Mouse (Mus musculus): Measurements from ENCODE around the gene Eid3. TPM values are rescaled to one million over a fixed set of nuclear protein-coding genes. Genes with fewer than 3 reads are reported as not detected.

Gene Eid3
- total RNA-seq, 1 experiment, result 8.9 TPM

DNA sequence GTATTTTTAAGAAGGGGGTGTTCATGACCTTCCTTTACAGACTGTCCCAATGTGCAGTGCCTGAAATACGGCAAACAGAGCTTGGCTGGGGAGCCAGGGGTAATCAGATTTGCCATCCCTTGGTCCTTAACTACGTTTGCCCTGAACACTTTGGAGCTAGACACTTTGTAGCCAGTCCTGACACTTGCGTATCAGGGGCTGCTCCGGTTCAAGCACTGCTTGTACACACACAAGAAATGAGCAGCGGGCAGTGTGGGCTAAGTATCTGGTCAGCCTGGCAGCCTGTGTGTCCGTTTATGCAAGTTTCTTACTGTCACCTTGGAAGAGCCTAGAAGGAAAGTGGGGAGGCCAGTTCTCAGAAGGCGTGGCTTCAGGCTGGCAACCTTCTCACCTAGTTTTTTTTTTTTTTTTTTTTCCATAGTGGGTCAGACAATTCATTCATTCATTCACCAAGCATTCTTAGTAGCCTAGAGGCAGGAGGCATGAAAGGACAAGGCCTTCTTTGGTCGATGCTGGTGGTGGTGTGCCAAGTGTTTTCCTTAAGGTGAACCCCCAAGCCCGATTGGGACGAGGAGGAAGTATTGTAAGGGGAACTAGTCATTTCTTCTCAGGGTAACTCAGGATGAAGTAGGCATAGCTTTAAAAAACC is 8.3 kb upstream of the Eid3 start:
- peak; percentile 17 for DNase-seq (ENCODE audit: low read depth, low spot score)
- H3K4me3 ChIP-seq (ENCODE audit: insufficient read depth in 1 of 2, low read depth in 1 of 2, low read length in 2 of 2, poor library complexity in 1 of 2, severe bottlenecking in 1 of 2), result peak overlapping the region; percentile 73 to 85
- peak overlapping the region; percentile 69 for H3K9ac ChIP-seq (ENCODE audit: insufficient read depth, low read depth, low read length, poor library complexity, severe bottlenecking)
- in situ Hi-C loops (cut with MboI; ENCODE audit: low sequenced_read_pairs in 2 of 2, unreplicated experiment in 2 of 2), result no loop called here
- H3K9me3 ChIP-seq (ENCODE audit: control insufficient read depth, insufficient read depth, low read depth, low read length), result no peaks in the 10 kb centered on the region
- peak overlapping the region; percentile 82; the same call in 1 of the 2 replicates for H3K27ac ChIP-seq (ENCODE audit: insufficient read depth, low read depth, low read length, poor library complexity, severe bottlenecking)
- H3K36me3 ChIP-seq (ENCODE audit: control insufficient read depth, insufficient read depth, low read length, poor library complexity, severe bottlenecking), result peaks cover 8% of the 10 kb centered on the region; the same call in 1 of the 2 replicates
- H3K4me1 ChIP-seq (ENCODE audit: control insufficient read depth in 2 of 2, insufficient read depth in 2 of 2, low read length in 2 of 2, poor library complexity in 1 of 2), result peaks cover 0 to 20% of the 10 kb centered on the region in 2 experiments; a peak in 1 of 4 replicates
- no peak for TF ChIP-seq HCFC1 (IDR thresholded peaks at IDR 0.05; ENCODE audit: borderline replicate concordance, insufficient read depth, low read length)
- peak; percentile 89 for TF ChIP-seq ZNF384 (IDR thresholded peaks at IDR 0.05; ENCODE audit: low read depth, low read length)

DNA sequence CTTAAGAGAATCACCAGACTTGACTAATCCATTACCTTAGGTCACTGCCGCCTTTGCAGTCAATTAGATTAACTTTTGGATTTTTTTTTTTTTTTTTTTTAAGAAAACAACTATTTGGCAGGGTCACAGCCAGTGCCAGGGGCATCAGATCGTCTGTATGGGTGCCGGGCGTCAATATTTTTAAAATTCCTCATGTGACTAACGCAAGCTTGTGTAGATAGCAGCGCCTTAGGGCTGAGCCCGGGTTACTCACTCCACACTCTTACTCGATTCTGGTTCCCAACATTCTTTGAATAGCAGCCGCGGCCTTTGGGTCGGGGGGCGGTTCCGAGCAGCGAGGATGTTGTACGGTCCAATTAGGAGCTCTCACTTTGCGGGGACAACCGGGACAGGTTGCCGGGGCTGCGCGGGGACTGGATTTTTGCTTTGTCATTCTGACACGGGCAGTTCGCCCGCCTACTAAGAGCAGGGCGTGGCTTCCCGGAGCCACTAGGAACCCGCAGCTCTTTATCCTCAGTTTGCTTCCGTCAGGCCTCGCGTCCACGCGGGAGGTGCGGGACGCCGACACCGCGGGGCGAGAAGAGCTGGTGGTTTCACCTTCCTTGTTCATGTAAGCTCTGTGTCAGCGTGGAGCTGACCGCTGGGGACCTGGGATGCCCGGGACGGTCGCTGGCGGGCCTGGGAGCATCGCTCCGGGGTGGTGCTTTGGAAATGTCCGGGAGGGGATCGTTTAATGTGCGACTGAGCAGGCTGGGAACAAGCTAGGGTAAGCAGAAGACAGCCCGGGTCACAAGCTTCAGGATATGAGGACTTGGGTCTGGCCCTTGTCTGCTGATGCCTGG is 7.5 kb upstream of the Eid3 start:
- Histone ChIP-seq H3K4me3 (ENCODE audit: insufficient read depth in 1 of 2, low read depth in 1 of 2, low read length in 2 of 2, poor library complexity in 1 of 2, severe bottlenecking in 1 of 2) (peak overlapping the region; percentile 73 to 85), H3K9ac (ENCODE audit: insufficient read depth, low read depth, low read length, poor library complexity, severe bottlenecking) (peak overlapping the region; percentile 81), H3K4me1 (ENCODE audit: control insufficient read depth in 2 of 2, insufficient read depth in 2 of 2, low read length in 2 of 2, poor library complexity in 1 of 2) (peaks cover 0 to 21% of the 10 kb centered on the region in 2 experiments; a peak in 1 of 4 replicates), H3K9me3 (ENCODE audit: control insufficient read depth, insufficient read depth, low read depth, low read length) (no peaks in the 10 kb centered on the region), H3K27ac (ENCODE audit: insufficient read depth, low read depth, low read length, poor library complexity, severe bottlenecking) (peak overlapping the region; percentile 91), H3K36me3 (ENCODE audit: control insufficient read depth, insufficient read depth, low read length, poor library complexity, severe bottlenecking) (peaks cover 14% of the 10 kb centered on the region; the same call in 1 of the 2 replicates)
- DNase-seq (ENCODE audit: low read depth, low spot score), result peak; percentile 86
- in situ Hi-C loops (cut with MboI; ENCODE audit: low sequenced_read_pairs in 2 of 2, unreplicated experiment in 2 of 2), result no loop called here
- peak; percentile 65; the same call in 1 of the 2 replicates for TF ChIP-seq CHD2 (IDR thresholded peaks at IDR 0.05; ENCODE audit: low read depth, low read length)
- peak; percentile 100 for TF ChIP-seq MAFK (IDR thresholded peaks at IDR 0.05; ENCODE audit: insufficient read depth, low read depth, low read length)
- TF ChIP-seq HCFC1 (IDR thresholded peaks at IDR 0.05; ENCODE audit: borderline replicate concordance, insufficient read depth, low read length), result no peak; the same call in 1 of the 2 replicates
- no peak for TF ChIP-seq ZC3H11A (IDR thresholded peaks at IDR 0.05; ENCODE audit: borderline replicate concordance, low read depth, low read length)
- no peak for TF ChIP-seq ZNF384 (IDR thresholded peaks at IDR 0.05; ENCODE audit: low read depth, low read length)

DNA sequence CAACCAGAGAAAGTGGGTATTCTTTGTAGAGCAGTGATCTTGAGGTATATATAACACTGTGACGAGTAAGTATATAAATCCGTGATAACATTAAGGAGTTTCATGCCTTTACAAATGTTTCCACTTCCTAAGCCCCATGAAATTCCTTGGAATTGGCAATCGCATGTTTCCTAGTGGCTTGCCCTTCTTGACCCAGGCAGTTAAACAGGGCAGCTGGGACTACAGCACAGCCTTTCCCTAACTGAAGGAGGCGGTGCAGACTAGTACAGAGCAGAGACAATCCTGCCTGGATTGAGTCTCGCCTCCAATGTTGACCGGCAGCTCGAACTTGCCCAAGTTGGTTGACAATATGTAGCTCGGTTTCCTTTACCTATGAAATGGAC is 6.9 kb upstream of the Eid3 start:
- H3K9me3 ChIP-seq (ENCODE audit: control insufficient read depth, insufficient read depth, low read depth, low read length), result no peaks in the 10 kb centered on the region
- in situ Hi-C loops (cut with MboI; ENCODE audit: low sequenced_read_pairs in 2 of 2, unreplicated experiment in 2 of 2), result no loop called here
- peaks cover 14% of the 10 kb centered on the region; the same call in 1 of the 2 replicates for H3K36me3 ChIP-seq (ENCODE audit: control insufficient read depth, insufficient read depth, low read length, poor library complexity, severe bottlenecking)
- TF ChIP-seq ZNF384 (IDR thresholded peaks at IDR 0.05; ENCODE audit: low read depth, low read length), result no peak
- 0 out of 2 replicates have a peak, but pooled peaks have one; percentile 22 for TF ChIP-seq CHD2 (IDR thresholded peaks at IDR 0.05; ENCODE audit: low read depth, low read length)
- H3K4me1 ChIP-seq (ENCODE audit: control insufficient read depth in 2 of 2, insufficient read depth in 2 of 2, low read length in 2 of 2, poor library complexity in 1 of 2), result peaks cover 0 to 21% of the 10 kb centered on the region in 2 experiments; a peak in 1 of 4 replicates
- DNase-seq (ENCODE audit: low read depth, low spot score), result peak; percentile 43
- H3K4me3 ChIP-seq (ENCODE audit: insufficient read depth in 1 of 2, low read depth in 1 of 2, low read length in 2 of 2, poor library complexity in 1 of 2, severe bottlenecking in 1 of 2), result peak overlapping the region; percentile 73 to 85
- peak overlapping the region; percentile 91 for H3K27ac ChIP-seq (ENCODE audit: insufficient read depth, low read depth, low read length, poor library complexity, severe bottlenecking)
- peak overlapping the region; percentile 81 for H3K9ac ChIP-seq (ENCODE audit: insufficient read depth, low read depth, low read length, poor library complexity, severe bottlenecking)

DNA sequence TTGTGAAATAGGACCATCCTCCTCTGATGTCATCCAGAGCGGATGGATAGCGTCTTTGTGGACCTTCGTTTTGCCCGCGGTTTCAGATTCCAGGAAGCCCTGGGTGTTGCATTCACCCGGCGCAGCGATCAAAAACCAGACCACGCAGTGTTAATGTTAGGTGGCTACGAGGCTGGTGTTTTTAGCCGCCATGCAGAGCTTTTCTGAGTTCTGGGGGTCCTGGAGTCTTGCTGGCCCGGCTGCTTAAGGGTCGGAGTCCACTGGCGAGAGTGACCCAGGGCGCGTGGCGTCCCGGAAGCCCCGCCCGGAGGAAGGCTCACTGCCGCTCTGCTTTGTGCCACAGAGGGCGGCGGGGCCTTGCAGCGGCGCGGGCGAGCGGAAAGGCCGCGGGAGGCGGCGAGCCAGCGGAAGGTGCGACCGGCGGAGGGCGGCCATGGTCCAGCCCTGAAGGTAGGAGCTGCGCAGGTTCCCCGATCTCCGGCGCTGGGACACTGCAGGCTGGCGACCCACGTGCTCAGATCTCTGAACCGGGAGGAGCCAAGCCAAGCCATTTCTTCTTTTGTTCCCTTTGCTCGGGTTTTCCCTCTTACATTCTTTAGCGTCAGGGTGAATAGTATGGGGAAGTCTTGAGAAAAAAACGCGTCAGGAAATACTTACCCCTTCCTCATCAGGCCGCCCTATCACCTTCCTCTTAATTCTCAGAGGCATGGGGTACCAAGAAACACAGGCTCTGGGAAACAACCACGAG is 6.1 kb upstream of the Eid3 start:
- TF ChIP-seq CHD2 (IDR thresholded peaks at IDR 0.05; ENCODE audit: low read depth, low read length) (no peak), ZNF384 (IDR thresholded peaks at IDR 0.05; ENCODE audit: low read depth, low read length) (no peak), ZC3H11A (IDR thresholded peaks at IDR 0.05; ENCODE audit: borderline replicate concordance, low read depth, low read length) (no peak), HCFC1 (IDR thresholded peaks at IDR 0.05; ENCODE audit: borderline replicate concordance, insufficient read depth, low read length) (no peak), MAFK (IDR thresholded peaks at IDR 0.05; ENCODE audit: insufficient read depth, low read depth, low read length) (no peak)
- Histone ChIP-seq H3K4me3 (ENCODE audit: insufficient read depth in 1 of 2, low read depth in 1 of 2, low read length in 2 of 2, poor library complexity in 1 of 2, severe bottlenecking in 1 of 2) (peak overlapping the region; percentile 73 to 85), H3K9ac (ENCODE audit: insufficient read depth, low read depth, low read length, poor library complexity, severe bottlenecking) (peak overlapping the region; percentile 87), H3K4me1 (ENCODE audit: control insufficient read depth in 2 of 2, insufficient read depth in 2 of 2, low read length in 2 of 2, poor library complexity in 1 of 2) (peaks cover 0 to 21% of the 10 kb centered on the region in 2 experiments; a peak in 1 of 4 replicates), H3K27ac (ENCODE audit: insufficient read depth, low read depth, low read length, poor library complexity, severe bottlenecking) (peak overlapping the region; percentile 45), H3K9me3 (ENCODE audit: control insufficient read depth, insufficient read depth, low read depth, low read length) (no peaks in the 10 kb centered on the region), H3K36me3 (ENCODE audit: control insufficient read depth, insufficient read depth, low read length, poor library complexity, severe bottlenecking) (peaks cover 14% of the 10 kb centered on the region; the same call in 1 of the 2 replicates)
- DNase-seq (ENCODE audit: low read depth, low spot score), result peak; percentile 34
- in situ Hi-C loops (cut with MboI; ENCODE audit: low sequenced_read_pairs in 2 of 2, unreplicated experiment in 2 of 2), result no loop called here
